Comparison of ENCODE assay signal across 8 mouse cellular contexts in the genomic region with DNA sequence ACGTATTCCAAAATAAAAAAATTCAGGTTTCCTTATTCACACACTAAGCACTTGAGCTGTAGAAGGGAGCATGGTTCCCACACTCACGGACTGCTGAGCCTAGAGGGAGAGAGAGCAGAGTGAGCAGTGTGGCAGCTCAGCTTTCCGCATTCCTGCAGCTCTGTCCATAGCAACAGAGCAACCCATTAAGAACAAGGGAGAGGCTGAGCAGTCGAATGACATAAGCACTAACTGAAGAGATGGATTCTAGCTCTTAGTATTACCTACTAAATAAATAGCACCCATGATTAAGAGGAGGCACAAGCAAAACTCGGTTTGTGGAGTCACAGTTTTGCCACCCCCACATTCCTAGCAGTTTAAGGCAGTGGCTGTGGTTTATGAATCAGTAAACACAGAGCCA. TPM values are rescaled to one million over a fixed set of nuclear protein-coding genes. Genes with fewer than 3 reads are reported as not detected.
DNase-seq lines count a peak whose midpoint lies in the region; ATAC-seq and TF ChIP-seq lines count a peak whose summit lies in the region.

No protein-coding gene starts in this region.

- 42% methylated on average over 5 of the region's 5 CpGs for WGBS in kidney, embryonic 16.5 days
- WGBS in kidney, adult 2 months: 50% methylated on average over 5 of the region's 5 CpGs
- WGBS in neural tube, embryonic 12.5 days: 32% methylated on average over 5 of the region's 5 CpGs

- H3K27me3 ChIP-seq in kidney, embryonic 16.5 days (ENCODE audit: insufficient read depth, low read length): no peaks in the 10 kb centered on the region
- no peaks in the 10 kb centered on the region for H3K27me3 ChIP-seq in kidney, adult 2 months (replicated peaks; ENCODE audit: control insufficient read depth, insufficient read depth, low read length)
- H3K27me3 ChIP-seq in neural tube, embryonic 12.5 days (replicated peaks): no peaks in the 10 kb centered on the region

- H3K9me3 ChIP-seq in kidney, embryonic 16.5 days (ENCODE audit: low read length): no peaks in the 10 kb centered on the region
- no peaks in the 10 kb centered on the region for H3K9me3 ChIP-seq in neural tube, embryonic 12.5 days

- H3K4me3 ChIP-seq in kidney, embryonic 16.5 days (ENCODE audit: low read length): no peak overlapping the region
- H3K4me3 ChIP-seq in kidney, adult 2 months (ENCODE audit: insufficient read depth, low read depth, low read length): no peak overlapping the region
- H3K4me3 ChIP-seq in neural tube, embryonic 12.5 days: no peak overlapping the region

- TF ChIP-seq POLR2A in kidney, adult 2 months (IDR thresholded peaks at IDR 0.05; ENCODE audit: low read depth, low read length): no peak
- no peak for TF ChIP-seq POLR2A in brain, embryonic 14.5 days (IDR thresholded peaks at IDR 0.05; ENCODE audit: borderline replicate concordance, extremely low read depth, insufficient read depth, insufficient read length, poor library complexity, severe bottlenecking)

- peak; percentile 90 for ATAC-seq in kidney, embryonic 16.5 days (ENCODE audit: low FRiP score, low TSS enrichment)
- peak; percentile 76 for ATAC-seq in neural tube, embryonic 12.5 days (ENCODE audit: low FRiP score, low read depth)

- no peak for DNase-seq in kidney, adult 2 months
- peak; percentile 84 for DNase-seq in brain, embryonic 14.5 days (ENCODE audit: low read depth)
- DNase-seq in layer of hippocampus, postnatal 10 days (ENCODE audit: low spot score in 2 of 2): peak; percentile 17 to 30
- DNase-seq in adrenal gland, postnatal 14 days: no peak
- no peak for DNase-seq in spleen, postnatal 36 days (ENCODE audit: low spot score in 2 of 2)
- no peak for DNase-seq in urinary bladder, postnatal 36 days (ENCODE audit: low spot score in 2 of 2)

- no peaks in the 10 kb centered on the region for H3K4me1 ChIP-seq in kidney, embryonic 16.5 days (ENCODE audit: insufficient read depth, low read length)
- no peaks in the 10 kb centered on the region; the same call in 1 of the 2 replicates for H3K4me1 ChIP-seq in kidney, adult 2 months (ENCODE audit: control insufficient read depth, insufficient read depth, low read length)
- H3K4me1 ChIP-seq in neural tube, embryonic 12.5 days: no peaks in the 10 kb centered on the region

- TF ChIP-seq CTCF in kidney, adult 2 months (conservative IDR thresholded peaks at IDR 0.05; ENCODE audit: insufficient read depth, insufficient read length, low read depth, low read length): no peak
- no peak for TF ChIP-seq CTCF in brain, embryonic 14.5 days (IDR thresholded peaks at IDR 0.05; ENCODE audit: borderline replicate concordance, extremely low read depth, insufficient read depth, insufficient read length)

- peaks cover 38% of the 10 kb centered on the region for H3K36me3 ChIP-seq in kidney, embryonic 16.5 days (ENCODE audit: insufficient read depth, low read length)
- H3K36me3 ChIP-seq in kidney, adult 2 months (ENCODE audit: control insufficient read depth, insufficient read depth, low read length): no peaks in the 10 kb centered on the region
- peaks cover 51% of the 10 kb centered on the region for H3K36me3 ChIP-seq in neural tube, embryonic 12.5 days

- no peak overlapping the region for H3K9ac ChIP-seq in kidney, embryonic 16.5 days (replicated peaks; ENCODE audit: low read length)
- no peak overlapping the region for H3K9ac ChIP-seq in neural tube, embryonic 12.5 days

- H3K27ac ChIP-seq in kidney, embryonic 16.5 days (ENCODE audit: low read length): no peak overlapping the region
- H3K27ac ChIP-seq in kidney, adult 2 months (ENCODE audit: insufficient read depth, low read depth, low read length): no peak overlapping the region
- H3K27ac ChIP-seq in neural tube, embryonic 12.5 days: no peak overlapping the region

- no peak overlapping the region for H3K4me2 ChIP-seq in kidney, embryonic 16.5 days (replicated peaks; ENCODE audit: low read depth, low read length)
- no peak overlapping the region for H3K4me2 ChIP-seq in neural tube, embryonic 12.5 days (replicated peaks)

RNA-seq across cellular contexts. Expression of gene Rbl1, which starts 34.2 kb away (rescaled TPM):
- polyA plus RNA-seq in kidney, embryonic 16.5 days (2015; fragmentation: Nextera tagmentation; extraction: Ambion mirVana): 22.3 and 23.5 TPM in 2 replicates
- 3.1 and 3.2 TPM in 2 replicates for polyA plus RNA-seq in kidney, adult 2 months (2012; rRNA removed)
- 12.9 and 15.4 TPM in 2 replicates for polyA plus RNA-seq in brain, embryonic 14.5 days (2012; rRNA removed)
- 1 to 10 TPM; 2.5 to 3.4 TPM for total RNA-seq in layer of hippocampus, postnatal 10 days (2021)
- 17.3 and 19.3 TPM in 2 replicates for polyA plus RNA-seq in neural tube, embryonic 12.5 days (2016; fragmentation: Nextera tagmentation; extraction: Ambion mirVana)
- total RNA-seq in adrenal gland, postnatal 14 days (2021): 11.2 and 11.9 TPM in 2 replicates

RNA-seq across cellular contexts. Expression of gene Samhd1, which starts 35.1 kb away (rescaled TPM):
- polyA plus RNA-seq in kidney, embryonic 16.5 days (2015; fragmentation: Nextera tagmentation; extraction: Ambion mirVana): 25.9 and 27.1 TPM in 2 replicates
- polyA plus RNA-seq in kidney, adult 2 months (2012; rRNA removed): 16.4 and 23.5 TPM in 2 replicates
- polyA plus RNA-seq in brain, embryonic 14.5 days (2012; rRNA removed): 15.0 and 19.2 TPM in 2 replicates
- 10 to 100 TPM; 14.6 TPM for total RNA-seq in layer of hippocampus, postnatal 10 days (2021)
- 15.9 and 17.5 TPM in 2 replicates for polyA plus RNA-seq in neural tube, embryonic 12.5 days (2016; fragmentation: Nextera tagmentation; extraction: Ambion mirVana)
- total RNA-seq in adrenal gland, postnatal 14 days (2021): 26.4 and 49.8 TPM in 2 replicates

Comparison
In these comparisons a context has a peak if more than half of its experiments do, and no peak if none do; other contexts are left out.
1. DNase-seq: peak in brain, embryonic 14.5 days (single experiment) and layer of hippocampus, postnatal 10 days (2 of 2); none in kidney, adult 2 months (single experiment), adrenal gland, postnatal 14 days (single experiment), spleen, postnatal 36 days (0 of 2) and urinary bladder, postnatal 36 days (0 of 2).